In the genomic region with DNA sequence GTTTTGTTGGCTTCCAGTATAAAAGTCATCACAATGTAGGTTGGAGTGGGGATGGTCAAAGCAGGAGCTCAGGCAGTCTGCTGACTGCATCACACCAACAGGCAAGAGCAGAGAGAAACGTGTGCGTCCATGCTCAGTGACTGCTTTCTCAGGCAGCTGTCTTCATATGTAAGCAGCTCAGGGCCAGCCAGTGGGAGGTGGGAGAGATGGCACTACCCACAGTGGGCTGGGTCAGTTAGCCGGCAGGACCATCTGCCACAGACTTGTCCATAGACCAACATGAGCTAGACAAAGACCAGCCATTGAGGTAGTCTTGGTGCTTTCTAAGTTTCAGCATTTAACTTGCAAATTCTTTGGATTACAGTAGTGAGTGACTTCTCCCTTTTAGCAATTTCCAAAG, we compare ENCODE assay signal across 24 mouse cellular contexts.
"Had no signal": no experiment of that assay in that cellular context is flagged by ENCODE, and none has a peak within 500 bp of the region (broad histone marks: within the 10 kb centered on the region; RNA-seq: fewer than 3 reads in every experiment).

No protein-coding gene starts in this region.

- H3K27me3 ChIP-seq: kidney, embryonic 15.5 days; limb, embryonic 13.5 days; liver, embryonic 12.5 days; liver, embryonic 15.5 days; lung, embryonic 15.5 days; midbrain, embryonic 15.5 days; neural tube, embryonic 13.5 days; stomach, embryonic 15.5 days had no signal

- H3K4me1 ChIP-seq: kidney, embryonic 15.5 days; liver, embryonic 12.5 days; liver, embryonic 15.5 days; midbrain, embryonic 15.5 days had no signal

- ATAC-seq: liver, embryonic 12.5 days; midbrain, embryonic 15.5 days had no signal

- H3K9me3 ChIP-seq: kidney, embryonic 15.5 days; limb, embryonic 10.5 days; limb, embryonic 13.5 days; liver, embryonic 12.5 days; liver, embryonic 15.5 days; lung, embryonic 15.5 days; midbrain, embryonic 15.5 days; neural tube, embryonic 13.5 days; stomach, embryonic 15.5 days had no signal

- DNase-seq: kidney, adult 8-10 months; kidney, postnatal 10 days; kidney, postnatal 36 days; layer of hippocampus, postnatal 36 days; liver; lung, adult 18-20 months; lung, postnatal 10 days; lung, postnatal 4 days; right cerebral cortex, adult 18-20 months; right cerebral cortex, postnatal 14 days; spleen, adult 18-20 months; thymus, postnatal 25 days had no signal

- H3K4me2 ChIP-seq: kidney, embryonic 15.5 days; limb, embryonic 13.5 days; liver, embryonic 12.5 days; liver, embryonic 15.5 days; lung, embryonic 15.5 days; midbrain, embryonic 11.5 days; midbrain, embryonic 15.5 days; neural tube, embryonic 13.5 days; stomach, embryonic 15.5 days had no signal

- H3K4me3 ChIP-seq: kidney, embryonic 15.5 days; left cerebral cortex, adult 2 months; limb, embryonic 10.5 days; limb, embryonic 13.5 days; liver, embryonic 12.5 days; liver, embryonic 15.5 days; lung, embryonic 15.5 days; midbrain, embryonic 15.5 days; myocyte; neural tube, embryonic 13.5 days; stomach, embryonic 15.5 days had no signal

- H3K36me3 ChIP-seq: liver, embryonic 12.5 days; liver, embryonic 15.5 days; lung, embryonic 15.5 days; stomach, embryonic 15.5 days had no signal

- H3K27ac ChIP-seq: kidney, embryonic 15.5 days; left cerebral cortex, adult 2 months; limb, embryonic 10.5 days; limb, embryonic 13.5 days; liver, embryonic 12.5 days; liver, embryonic 15.5 days; lung, embryonic 15.5 days; midbrain, embryonic 15.5 days; neural tube, embryonic 13.5 days; stomach, embryonic 15.5 days had no signal

- H3K9ac ChIP-seq: kidney, embryonic 15.5 days; limb, embryonic 13.5 days; liver, embryonic 12.5 days; liver, embryonic 15.5 days; lung, embryonic 15.5 days; midbrain, embryonic 15.5 days; neural tube, embryonic 13.5 days; stomach, embryonic 15.5 days had no signal
